Mouse (Mus musculus) spleen, postnatal 36 days (tissue): ENCODE results near the gene Ahrr.
A peak's percentile ranks its signal among the peaks of the same experiment; 100 is the strongest.

Experiments used
- DNase-seq, 2 experiments: peaks; one replicate each; pipeline ENCODE4 v3.0.0; 2022; ENCODE audit warnings: low spot score in 2 of 2, mixed read lengths in 1 of 2

The Ahrr gene

DNA sequence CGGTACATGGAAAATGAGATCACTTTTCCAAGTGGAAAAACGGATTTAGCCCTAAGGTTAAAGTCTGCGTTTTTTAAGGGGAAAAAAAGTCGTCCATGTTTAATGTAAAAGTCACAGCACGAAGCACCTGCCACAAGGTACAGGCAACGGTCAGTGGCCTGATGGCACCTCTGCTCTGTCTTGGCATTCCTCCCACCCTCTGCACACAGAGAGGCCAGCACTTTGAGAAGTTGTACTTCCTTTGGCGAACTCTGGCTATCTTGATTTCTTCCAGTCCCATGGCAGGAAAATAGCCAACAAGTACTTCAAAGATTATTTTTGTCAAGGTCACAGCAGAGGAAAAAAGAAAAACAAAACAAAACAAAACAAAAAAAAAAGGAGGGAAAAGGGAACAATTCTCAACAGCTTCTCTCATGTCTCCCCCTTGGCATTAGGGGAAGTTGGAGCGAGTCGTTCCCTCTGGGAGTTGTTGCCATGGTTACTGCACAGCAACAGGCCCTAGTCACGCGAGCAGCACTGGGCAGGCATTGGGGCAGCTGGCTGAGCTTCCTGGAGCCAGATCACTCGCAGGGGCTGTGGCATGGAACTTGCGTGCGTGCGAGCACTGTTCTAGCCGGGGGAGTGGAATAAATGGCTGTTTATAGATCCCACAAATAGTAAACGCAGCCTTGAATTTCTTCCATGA, 46.8 kb downstream of the Ahrr start:
- peak; percentile 5 to 10 for DNase-seq

DNA sequence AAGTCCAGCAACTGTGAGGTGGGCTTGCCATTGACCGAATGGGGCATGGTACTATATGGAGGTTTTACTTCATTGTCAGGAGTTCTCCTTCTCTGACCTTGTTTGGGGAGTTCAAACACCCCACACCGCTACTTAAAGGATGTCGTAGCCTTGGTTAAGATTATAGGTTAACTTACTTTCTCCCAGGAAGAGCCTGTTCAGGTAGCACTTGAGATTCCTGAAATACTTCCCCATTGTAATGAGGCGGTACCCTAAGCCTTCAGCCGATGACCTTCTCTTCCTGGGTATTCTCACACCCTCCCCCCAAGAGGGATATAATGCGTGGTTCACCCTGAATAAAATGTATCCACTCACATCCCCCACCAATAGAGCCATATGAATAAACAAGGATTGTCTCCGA, 54.6 kb downstream of the Ahrr start:
- no peak for DNase-seq

DNA sequence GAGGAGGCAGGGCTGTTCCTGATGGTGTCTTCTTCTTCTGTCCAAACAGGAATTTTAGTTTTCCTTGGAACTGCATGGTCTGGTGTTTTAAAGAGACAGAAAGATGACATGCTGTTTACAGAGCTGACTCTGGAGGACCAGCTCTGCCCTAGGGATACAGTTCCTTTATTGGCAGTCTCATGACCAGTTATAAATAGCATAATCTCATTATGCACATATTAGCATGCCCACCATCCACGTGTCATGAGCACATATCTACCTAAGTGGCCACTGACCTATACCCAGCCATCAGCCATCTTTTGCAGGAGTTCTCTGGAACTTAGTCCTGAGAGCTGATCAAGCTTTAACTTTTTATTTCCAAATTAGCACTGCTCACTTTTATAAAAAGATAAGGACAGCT, 71.5 kb downstream of the Ahrr start:
- no peak for DNase-seq

DNA sequence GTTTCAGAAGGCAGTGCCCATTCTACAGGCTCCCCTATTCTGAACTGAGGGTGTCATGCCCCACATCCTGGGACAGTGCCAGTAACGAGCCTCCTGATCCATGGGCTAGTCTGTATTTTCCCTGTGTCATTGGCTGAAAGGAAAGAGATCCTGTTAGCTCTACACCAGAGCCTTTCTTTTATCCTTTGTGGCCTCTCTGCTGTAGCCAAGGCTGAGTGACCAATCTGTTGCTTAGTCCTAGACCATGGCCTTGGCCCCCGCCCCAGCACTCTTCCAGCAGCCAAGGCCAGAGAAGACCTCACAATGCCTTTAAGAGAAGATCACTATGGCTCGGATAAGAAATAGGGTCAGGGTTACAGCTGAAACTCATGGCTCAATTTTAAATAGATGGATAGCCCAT, 73.7 kb downstream of the Ahrr start:
- DNase-seq: no peak

DNA sequence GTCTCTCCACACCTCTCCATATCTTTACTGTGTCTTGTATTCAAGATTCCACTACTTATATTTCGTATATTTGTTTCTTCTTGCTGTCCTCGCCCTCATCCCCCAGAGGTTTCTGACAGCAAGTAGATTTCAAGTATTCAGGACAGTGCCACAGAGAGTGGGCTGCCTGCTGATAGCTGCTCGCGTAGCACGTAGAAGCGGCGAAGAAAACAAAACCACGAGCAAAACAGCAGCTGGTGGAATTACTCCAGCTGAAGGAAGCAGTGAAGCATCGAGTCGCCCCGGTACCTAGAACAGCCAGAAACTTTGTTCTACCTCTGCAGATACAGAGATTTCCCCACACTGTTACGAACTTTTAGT, 83.2 kb downstream of the Ahrr start:
- DNase-seq: peak; percentile 12 to 21

DNA sequence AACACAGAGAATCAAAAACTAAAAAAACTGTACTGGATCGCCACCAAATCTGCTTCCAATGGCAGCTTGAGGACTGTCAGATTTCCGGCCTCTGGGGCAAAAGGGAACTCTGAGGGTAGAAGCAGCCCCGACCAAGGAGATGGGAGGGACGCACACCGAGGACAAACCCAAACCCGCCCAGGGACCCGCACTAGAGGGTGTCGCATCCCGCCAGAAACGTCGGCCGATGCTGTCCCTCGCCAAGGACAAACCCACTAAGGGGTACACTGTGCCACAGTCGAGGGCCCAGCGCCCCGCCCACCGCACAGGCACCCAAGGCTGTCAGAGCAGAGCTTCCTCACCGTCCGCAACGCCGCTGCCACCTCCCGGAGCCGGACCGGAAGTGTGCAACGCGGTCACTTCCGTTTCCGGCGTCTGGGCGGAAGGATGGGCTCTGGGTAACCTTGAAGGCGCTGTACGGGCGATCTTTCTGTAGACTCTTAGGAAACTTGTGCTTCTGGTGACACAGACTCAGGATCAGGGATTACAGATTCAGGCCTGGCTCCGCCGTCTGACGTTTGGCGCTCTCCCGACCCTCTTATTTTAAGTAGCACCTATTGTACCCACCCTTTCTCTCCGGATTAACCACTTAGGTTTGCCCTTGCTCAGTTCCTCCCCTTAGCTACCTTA, 83.7 kb downstream of the Ahrr start, which contains the start of gene Exoc3:
Exoc3 (minus strand) TSS at position 416 of the 669 bp plus-strand sequence.
- DNase-seq: peak; percentile 90 to 91

DNA sequence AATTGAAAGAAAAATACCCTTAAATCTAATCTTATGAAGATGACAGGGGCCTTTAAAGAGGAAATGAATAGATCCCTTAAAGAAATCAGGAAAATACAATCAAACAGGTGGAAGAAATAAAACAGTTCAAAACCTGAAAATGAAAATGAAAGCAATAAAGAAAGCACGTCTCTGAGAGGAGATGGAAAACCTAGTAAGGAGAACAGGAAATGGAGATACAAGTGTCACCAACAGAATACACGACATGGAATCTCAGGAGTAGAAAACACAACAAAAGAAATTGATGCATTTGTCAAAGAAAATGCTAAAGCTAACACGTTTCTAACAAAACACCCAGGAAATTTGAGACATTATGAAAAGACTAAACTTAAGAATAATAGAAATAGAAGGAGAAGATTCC, 95.7 kb downstream of the Ahrr start:
- DNase-seq: no peak

DNA sequence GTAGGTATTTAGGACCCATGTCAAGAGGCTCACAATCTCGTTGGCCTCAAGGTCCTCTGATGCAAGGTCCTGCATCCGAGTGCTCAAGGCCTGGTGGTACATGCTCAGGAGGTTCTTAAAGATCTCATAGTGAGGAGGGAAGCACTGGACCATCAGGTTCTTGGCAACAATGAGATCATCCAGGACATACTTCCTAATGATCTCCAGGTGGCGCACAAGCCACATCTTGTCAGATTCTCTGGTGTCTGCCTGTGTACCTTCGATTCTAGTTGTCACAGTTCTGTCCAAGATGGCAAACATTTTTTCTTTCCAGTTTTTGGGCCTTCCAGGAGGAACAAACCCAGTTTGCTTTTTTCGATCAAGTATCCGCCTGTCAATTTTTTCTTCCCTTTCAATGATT, 99.5 kb downstream of the Ahrr start:
- DNase-seq: no peak

DNA sequence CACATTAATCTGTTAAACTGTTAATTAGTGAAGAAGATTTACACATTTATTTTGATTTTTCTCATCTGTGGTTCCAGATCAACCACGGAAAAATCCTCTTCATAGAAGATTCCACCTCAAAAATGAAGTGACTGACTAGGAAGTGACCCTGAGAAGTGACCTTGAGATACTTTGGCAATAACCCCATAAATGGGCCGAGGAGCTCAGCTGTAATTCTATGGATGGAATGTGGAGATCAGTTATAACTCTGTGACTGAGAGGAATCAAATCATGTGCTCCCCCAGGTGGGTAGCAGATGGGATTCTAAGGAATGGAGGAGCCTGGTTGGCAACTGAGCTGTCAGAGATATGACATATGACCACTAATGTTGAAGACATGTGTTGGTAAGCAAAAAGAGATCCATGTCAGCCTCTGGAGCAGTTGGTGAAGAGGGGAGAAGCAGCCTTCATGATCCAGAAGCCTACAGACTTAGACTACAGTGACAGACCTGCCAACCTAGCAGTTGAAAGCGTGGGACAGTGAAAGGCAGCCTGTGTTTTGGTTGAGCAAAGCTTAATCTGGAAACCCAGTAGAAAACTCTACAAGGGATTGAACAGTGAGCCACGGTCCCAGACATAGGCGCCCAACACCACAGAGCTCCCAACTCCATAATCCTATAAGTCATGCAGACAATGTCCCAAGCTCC, 109.0 kb downstream of the Ahrr start:
- DNase-seq: no peak

DNA sequence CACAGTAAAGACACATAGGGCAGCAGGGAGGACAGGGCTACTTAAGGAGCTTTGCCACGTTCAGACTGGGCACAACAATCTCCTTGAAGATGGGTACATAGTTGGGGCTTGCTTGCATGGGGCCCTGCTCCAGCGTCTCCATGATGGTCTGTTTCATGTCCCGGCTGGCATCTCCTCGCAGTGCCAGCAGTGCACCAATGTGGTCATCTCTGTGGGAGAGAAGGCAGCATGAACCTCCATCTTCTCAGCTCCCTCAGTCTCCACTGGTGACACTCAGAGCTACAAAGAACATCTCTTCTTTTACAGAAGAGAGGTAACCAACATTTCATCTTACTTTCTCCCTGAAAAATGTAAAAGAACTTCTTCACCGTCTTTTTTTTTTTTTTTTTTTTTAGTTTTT, 120.1 kb downstream of the Ahrr start:
- DNase-seq: no peak

DNA sequence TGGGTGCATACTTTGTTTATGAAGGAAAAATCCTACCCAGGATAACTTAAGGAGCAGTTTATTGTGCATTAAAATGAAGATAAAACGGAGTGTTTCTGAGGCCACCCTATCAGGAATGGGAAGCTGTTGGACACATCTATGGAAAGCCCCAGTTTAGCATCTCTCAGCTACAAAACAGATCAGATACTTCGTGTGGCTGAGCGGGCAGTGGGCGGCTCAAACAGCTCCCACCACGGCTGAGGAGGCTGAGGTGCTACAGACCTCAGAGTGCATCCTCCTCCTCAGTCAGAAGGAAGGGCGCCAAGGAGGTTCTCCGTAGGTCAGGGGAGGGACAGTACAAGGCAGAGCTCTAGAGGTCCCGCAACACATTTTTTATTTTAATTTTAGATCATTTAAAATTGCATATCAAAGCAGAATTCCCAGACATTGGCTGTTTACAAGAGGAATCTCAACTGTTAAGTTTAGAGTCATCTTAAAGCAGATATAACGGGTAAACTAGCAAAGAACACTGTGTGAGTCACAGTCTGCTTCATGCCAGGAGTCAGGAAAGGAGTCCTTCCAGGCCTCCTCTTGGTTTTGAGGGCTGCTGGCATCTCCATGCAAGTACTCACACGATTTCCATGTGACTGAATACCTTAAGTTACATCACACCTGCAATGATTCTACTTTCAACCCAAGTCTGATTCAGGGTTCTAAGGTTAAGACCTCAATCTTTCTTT, 122.5 kb downstream of the Ahrr start:
- no peak for DNase-seq

DNA sequence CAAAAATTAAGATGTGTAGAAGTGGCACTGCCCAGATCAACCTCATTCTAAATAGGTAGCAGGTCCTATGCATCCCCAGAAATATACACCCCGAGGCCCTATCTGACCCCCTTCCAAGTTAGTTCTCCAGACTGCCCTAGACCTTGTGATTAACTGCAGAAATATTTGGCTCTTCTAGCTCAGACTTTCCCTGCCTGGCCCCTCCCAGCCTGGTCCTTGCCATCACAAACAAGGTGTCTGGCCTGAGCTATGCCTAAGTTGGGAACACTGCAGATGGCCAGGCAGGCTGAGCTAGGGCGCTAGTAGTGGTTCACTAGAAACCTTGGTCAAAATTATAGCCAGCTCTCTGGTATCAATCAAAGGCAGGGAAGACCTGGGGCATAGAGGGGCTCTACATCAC, 124.6 kb downstream of the Ahrr start:
- DNase-seq: no peak

DNA sequence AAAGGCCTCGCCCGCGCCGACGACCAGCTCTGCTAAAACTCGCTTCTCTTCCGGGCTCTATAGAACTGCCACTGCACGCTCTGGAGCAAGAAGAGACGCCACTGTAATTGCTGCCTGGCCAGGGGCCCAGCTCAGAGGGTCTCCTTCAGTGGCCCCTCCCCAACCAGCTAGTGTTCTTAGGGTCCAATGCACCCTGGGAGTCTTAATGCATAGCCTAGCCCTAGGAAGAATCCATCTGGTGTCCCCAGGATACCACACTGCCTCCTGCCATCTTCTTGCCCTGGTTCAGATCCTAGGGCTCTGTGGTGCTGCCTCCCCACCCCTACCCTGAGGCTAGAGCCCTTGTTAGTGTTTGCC, 125.1 kb downstream of the Ahrr start:
- DNase-seq: no peak

DNA sequence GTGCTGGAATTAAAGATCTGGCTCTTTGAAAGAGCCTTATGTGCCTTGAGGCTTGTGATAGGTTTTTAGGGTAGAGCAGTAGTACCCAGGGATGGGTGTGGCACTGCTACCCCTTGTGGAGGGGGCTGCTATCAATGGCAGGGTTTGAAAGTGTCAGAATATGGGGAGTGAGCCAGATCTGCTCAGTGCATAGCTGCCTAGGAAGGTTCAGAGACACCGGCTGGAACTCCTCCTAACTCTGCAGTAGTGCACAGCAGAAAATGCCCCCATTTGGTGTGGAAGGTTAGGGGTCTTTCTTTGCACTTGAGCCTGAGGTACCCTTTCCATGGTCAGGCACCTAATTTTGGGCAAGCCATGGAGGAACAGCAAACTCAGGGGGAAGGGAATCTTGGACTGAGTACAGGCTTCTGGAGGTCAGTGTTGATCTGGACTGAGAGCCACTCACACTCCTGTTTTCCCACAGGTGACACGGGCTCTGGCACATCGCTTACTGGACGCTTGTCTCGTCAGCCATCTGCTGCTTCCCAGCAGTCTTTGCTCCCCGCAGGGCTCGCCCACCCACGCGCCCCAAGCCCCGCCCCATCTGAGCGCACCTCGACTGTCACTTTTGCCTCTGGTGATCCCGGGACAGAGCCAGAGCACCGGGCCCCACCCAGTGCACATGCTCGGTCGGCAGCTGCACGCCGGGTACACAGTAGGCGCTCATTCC, 125.6 kb downstream of the Ahrr start:
- DNase-seq: peak; percentile 63 to 67
